Mouse (Mus musculus) left cerebral cortex, postnatal 25 days (tissue): ENCODE data around the gene Hist1h2bc. TPM values are rescaled to one million over a fixed set of nuclear protein-coding genes. Genes with fewer than 3 reads are reported as not detected.
A peak's percentile ranks its signal among the peaks of the same experiment; 100 is the strongest.
"Not testable (repeated sequence)": the region's sequence is repeated elsewhere in the genome, so short reads cannot be mapped to it uniquely, and the experiment has no call there.

Experiments
- DNase-seq, 2 experiments: peaks; one replicate each; pipeline ENCODE4 v3.0.0; 2022; ENCODE audit warnings: low spot score in 2 of 2, mixed read lengths in 1 of 2
- intact Hi-C: fragments of 180-260 bp; cut with DNase I; formaldehyde crosslinking; loops from one replicate; pipeline ENCODE4 v1.15.1; 2025
- total RNA-seq, 2 experiments: library from RNA; stranded (reverse); gene quantifications; 2 replicates each; pipeline ENCODE4 v1.2.3; 2021

The Hist1h2bc gene
- total RNA-seq: 10 to 100 TPM; 32.7 to 35.0 TPM

- intact Hi-C loops: loop anchor here (1.0 to 10.0 kb wide), 8 partner anchors 14 to 1967 kb away; partner anchors contain the start of genes Hist1h1e, Hist1h2ag, Hist1h2ai and Hist1h2bj
- DNase-seq: peak; percentile 91 to 98
Observed at GRCm38 (mm10) chr13:23683755-23684281, at the start of gene Hist1h2bc, which contains the start of gene Hist1h2ac. Gene Hist1h2bc, plus strand, starts transcription at chr13:23684199. Gene Hist1h2ac, minus strand, starts transcription at chr13:23683948.

- intact Hi-C loops: no loop called here
- no peak for DNase-seq
Observed at GRCm38 (mm10) chr13:23659636-23660366, 24.2 kb upstream of the Hist1h2bc start.

- no peak for DNase-seq
- intact Hi-C loops: no loop called here
Observed at GRCm38 (mm10) chr13:23662536-23662935, 21.5 kb upstream of the Hist1h2bc start.

- DNase-seq: no peak
- intact Hi-C loops: loop anchor here (5.0 to 10.0 kb wide), 6 partner anchors 95 to 1965 kb away; partner anchors contain the start of genes Hist1h2ag, Hist1h2ai, Hist1h2bj and Hist1h2bl
Observed at GRCm38 (mm10) chr13:23681990-23682582, 1.9 kb upstream of the Hist1h2bc start.

- DNase-seq: no peak
- intact Hi-C loops: loop anchor here (5.0 to 10.0 kb wide), 6 partner anchors 95 to 1965 kb away; partner anchors contain the start of genes Hist1h2ag, Hist1h2ai, Hist1h2bj and Hist1h2bl
Observed at GRCm38 (mm10) chr13:23682623-23682946, 1.4 kb upstream of the Hist1h2bc start.

GRCm38 (mm10) chr13:23682947-23683754 is 848 bp upstream of the Hist1h2bc start:
- not testable (repeated sequence) for DNase-seq
- intact Hi-C loops: loop anchor here (5.0 to 10.0 kb wide), 6 partner anchors 96 to 1966 kb away; partner anchors contain the start of genes Hist1h2ag, Hist1h2ai, Hist1h2bj and Hist1h2bl

- intact Hi-C loops: loop anchor here (1.0 to 10.0 kb wide), 8 partner anchors 14 to 1967 kb away; partner anchors contain the start of genes Hist1h1e, Hist1h2ag, Hist1h2ai and Hist1h2bj
- peak; percentile 58 to 74 for DNase-seq
Observed at GRCm38 (mm10) chr13:23684295-23684945, 421 bp downstream of the Hist1h2bc start.

GRCm38 (mm10) chr13:23685121-23685861 is 1.3 kb downstream of the Hist1h2bc start:
- DNase-seq: peak in 1 of 2 experiments; percentile 26
- intact Hi-C loops: loop anchor here (10.0 kb wide), 1 partner anchor 1860 kb away; no protein-coding TSS in a partner anchor

- DNase-seq: peak; percentile 7 to 38
- intact Hi-C loops: loop anchor here (10.0 kb wide), 1 partner anchor 1861 kb away; no protein-coding TSS in a partner anchor
Observed at GRCm38 (mm10) chr13:23685966-23686365, 2.0 kb downstream of the Hist1h2bc start.

GRCm38 (mm10) chr13:23687181-23687580 is 3.2 kb downstream of the Hist1h2bc start:
- no peak for DNase-seq
- intact Hi-C loops: loop anchor here (10.0 kb wide), 1 partner anchor 1862 kb away; no protein-coding TSS in a partner anchor

GRCm38 (mm10) chr13:23687907-23688306 is 3.9 kb downstream of the Hist1h2bc start:
- no peak for DNase-seq
- intact Hi-C loops: loop anchor here (10.0 kb wide), 1 partner anchor 1863 kb away; no protein-coding TSS in a partner anchor

GRCm38 (mm10) chr13:23688956-23689355 is 5.0 kb downstream of the Hist1h2bc start:
- DNase-seq: no peak
- intact Hi-C loops: loop anchor here (10.0 kb wide), 1 partner anchor 1864 kb away; no protein-coding TSS in a partner anchor

- intact Hi-C loops: loop anchor here (10.0 kb wide), 1 partner anchor 1865 kb away; no protein-coding TSS in a partner anchor
- DNase-seq: no peak
Observed at GRCm38 (mm10) chr13:23689459-23689858, 5.5 kb downstream of the Hist1h2bc start.

GRCm38 (mm10) chr13:23693856-23694440 is 9.9 kb downstream of the Hist1h2bc start:
- no peak for DNase-seq
- intact Hi-C loops: no loop called here

GRCm38 (mm10) chr13:23694956-23695355 is 11.0 kb downstream of the Hist1h2bc start:
- intact Hi-C loops: loop anchor here (5.0 kb wide), 1 partner anchor 1653 kb away; the partner anchor contains the start of genes Hist1h2ag, Hist1h2bj and Hist1h4i
- DNase-seq: no peak

- DNase-seq: no peak
- intact Hi-C loops: loop anchor here (5.0 kb wide), 1 partner anchor 1653 kb away; the partner anchor contains the start of genes Hist1h2ag, Hist1h2bj and Hist1h4i
Observed at GRCm38 (mm10) chr13:23695514-23695913, 11.5 kb downstream of the Hist1h2bc start, which contains the start of gene Hist1h1t. Gene Hist1h1t, plus strand, starts transcription at chr13:23695814.

- intact Hi-C loops: loop anchor here (5.0 kb wide), 1 partner anchor 1654 kb away; the partner anchor contains the start of genes Hist1h2ag, Hist1h2bj and Hist1h4i
- no peak for DNase-seq
Observed at GRCm38 (mm10) chr13:23696061-23696474, 12.1 kb downstream of the Hist1h2bc start.
